In genomic region chr3:121699401-121699800, GRCm38 (mm10) we compare ENCODE assay signal across 21 mouse cellular contexts. TPM values are rescaled to one million over a fixed set of nuclear protein-coding genes. Genes with fewer than 3 reads are reported as not detected.
A peak's percentile ranks its signal among the peaks of the same experiment; 100 is the strongest.
DNase-seq lines count a peak whose midpoint lies in the region; ATAC-seq and TF ChIP-seq lines count a peak whose summit lies in the region.
"Had no signal": no experiment of that assay in that cellular context is flagged by ENCODE, and none has a peak within 500 bp of the region (broad histone marks: within the 10 kb centered on the region; RNA-seq: fewer than 3 reads in every experiment).

No protein-coding gene starts in this region.

- WGBS in forebrain, embryonic 11.5 days = 69% methylated on average over 4 of the region's 4 CpGs
- WGBS in forebrain, embryonic 14.5 days = 53% methylated on average over 4 of the region's 4 CpGs
- WGBS in hindbrain, postnatal 0 days = 65% methylated on average over 4 of the region's 4 CpGs
- 78% methylated on average over 4 of the region's 4 CpGs for WGBS in neural tube, embryonic 12.5 days

- H3K36me3 ChIP-seq in forebrain, embryonic 11.5 days (ENCODE audit: control insufficient read depth, insufficient read depth, low read length) = no peaks in the 10 kb centered on the region
- no peaks in the 10 kb centered on the region for H3K36me3 ChIP-seq in forebrain, embryonic 14.5 days (ENCODE audit: control insufficient read depth, insufficient read depth, low read length)
- H3K36me3 ChIP-seq in hindbrain, postnatal 0 days (ENCODE audit: insufficient read depth, low read length) = no peaks in the 10 kb centered on the region
- no peaks in the 10 kb centered on the region for H3K36me3 ChIP-seq in neural tube, embryonic 12.5 days
- H3K36me3 ChIP-seq: embryonic facial prominence, embryonic 12.5 days; heart, embryonic 10.5 days had no signal

- no peak overlapping the region for H3K9ac ChIP-seq in forebrain, embryonic 11.5 days (ENCODE audit: low read length)
- H3K9ac ChIP-seq in forebrain, embryonic 14.5 days (ENCODE audit: low read length) = no peak overlapping the region
- no peak overlapping the region for H3K9ac ChIP-seq in hindbrain, postnatal 0 days (replicated peaks; ENCODE audit: low read length)
- no peak overlapping the region for H3K9ac ChIP-seq in neural tube, embryonic 12.5 days
- H3K9ac ChIP-seq: embryonic facial prominence, embryonic 12.5 days; lung, embryonic 14.5 days had no signal

- no peak overlapping the region for H3K4me3 ChIP-seq in forebrain, embryonic 11.5 days (ENCODE audit: low read depth, low read length)
- H3K4me3 ChIP-seq in forebrain, embryonic 14.5 days (ENCODE audit: low read depth, low read length) = no peak overlapping the region
- no peak overlapping the region for H3K4me3 ChIP-seq in hindbrain, postnatal 0 days (ENCODE audit: low read length)
- no peak overlapping the region for H3K4me3 ChIP-seq in neural tube, embryonic 12.5 days
- H3K4me3 ChIP-seq: embryonic facial prominence, embryonic 12.5 days; heart, embryonic 10.5 days; myocyte had no signal

- peak overlapping the region; percentile 90 for H3K27ac ChIP-seq in forebrain, embryonic 11.5 days (ENCODE audit: low read depth, low read length)
- H3K27ac ChIP-seq in forebrain, embryonic 14.5 days (ENCODE audit: low read depth, low read length) = peak overlapping the region; percentile 96
- peak overlapping the region; percentile 84; the same call in 1 of the 2 replicates for H3K27ac ChIP-seq in hindbrain, postnatal 0 days
- H3K27ac ChIP-seq in neural tube, embryonic 12.5 days = peak overlapping the region; percentile 69; the same call in 1 of the 2 replicates
- H3K27ac ChIP-seq: embryonic facial prominence, embryonic 12.5 days; heart, embryonic 10.5 days had no signal

- H3K4me2 ChIP-seq in forebrain, embryonic 11.5 days (ENCODE audit: low read depth, low read length, severe bottlenecking) = no peak overlapping the region
- H3K4me2 ChIP-seq in forebrain, embryonic 14.5 days (ENCODE audit: low read length) = no peak overlapping the region
- no peak overlapping the region for H3K4me2 ChIP-seq in hindbrain, postnatal 0 days (ENCODE audit: low read depth, low read length)
- H3K4me2 ChIP-seq in neural tube, embryonic 12.5 days (replicated peaks) = no peak overlapping the region
- H3K4me2 ChIP-seq: embryonic facial prominence, embryonic 12.5 days; lung, embryonic 14.5 days had no signal

- ATAC-seq in forebrain, embryonic 11.5 days (replicated peaks; ENCODE audit: low FRiP score) = peak; percentile 14; the same call in 1 of the 2 replicates
- peak; percentile 0; the same call in 1 of the 2 replicates for ATAC-seq in forebrain, embryonic 14.5 days
- ATAC-seq in hindbrain, postnatal 0 days = no peak
- 0 out of 2 replicates have a peak, but pooled peaks have one; percentile 3 for ATAC-seq in neural tube, embryonic 12.5 days (ENCODE audit: low FRiP score, low read depth)
- no peak for ATAC-seq in CD4-positive, CD25-positive, alpha-beta regulatory T cell, adult 4 months
- ATAC-seq: intestine, embryonic 16.5 days had no signal

- no peaks in the 10 kb centered on the region for H3K9me3 ChIP-seq in forebrain, embryonic 11.5 days (ENCODE audit: control insufficient read depth, low read length)
- no peaks in the 10 kb centered on the region for H3K9me3 ChIP-seq in forebrain, embryonic 14.5 days (replicated peaks; ENCODE audit: control insufficient read depth, low read length)
- no peaks in the 10 kb centered on the region for H3K9me3 ChIP-seq in hindbrain, postnatal 0 days (ENCODE audit: low read length)
- H3K9me3 ChIP-seq in neural tube, embryonic 12.5 days = no peaks in the 10 kb centered on the region
- H3K9me3 ChIP-seq: embryonic facial prominence, embryonic 12.5 days; heart, embryonic 10.5 days had no signal

- no peak for DNase-seq in forebrain, embryonic 11.5 days (ENCODE audit: low spot score)
- no peak for DNase-seq in forebrain, embryonic 14.5 days (ENCODE audit: low spot score)
- DNase-seq in hindbrain, postnatal 0 days (ENCODE audit: low spot score) = no peak
- no peak for DNase-seq in kidney, postnatal 36 days
- DNase-seq in cerebellum, postnatal 10 days = no peak
- DNase-seq: adrenal gland, postnatal 14 days; cerebellum, postnatal 36 days; gastrocnemius, postnatal 14 days; heart, postnatal 14 days; kidney, postnatal 14 days; lung, embryonic 14.5 days; thymus, adult 2 months had no signal

- no peaks in the 10 kb centered on the region for H3K27me3 ChIP-seq in forebrain, embryonic 11.5 days (ENCODE audit: control insufficient read depth, insufficient read depth, low read length)
- no peaks in the 10 kb centered on the region for H3K27me3 ChIP-seq in forebrain, embryonic 14.5 days (replicated peaks; ENCODE audit: control insufficient read depth, insufficient read depth, low read length)
- H3K27me3 ChIP-seq in hindbrain, postnatal 0 days (ENCODE audit: insufficient read depth, low read length) = no peaks in the 10 kb centered on the region
- no peaks in the 10 kb centered on the region for H3K27me3 ChIP-seq in neural tube, embryonic 12.5 days (replicated peaks)
- H3K27me3 ChIP-seq: embryonic facial prominence, embryonic 12.5 days had no signal

- TF ChIP-seq CTCF in hindbrain, postnatal 0 days (IDR thresholded peaks at IDR 0.05; ENCODE audit: low read depth) = no peak

- H3K4me1 ChIP-seq in forebrain, embryonic 11.5 days (replicated peaks; ENCODE audit: control insufficient read depth, insufficient read depth, low read length) = peaks cover 17% of the 10 kb centered on the region
- peaks cover 24% of the 10 kb centered on the region for H3K4me1 ChIP-seq in forebrain, embryonic 14.5 days (ENCODE audit: control insufficient read depth, insufficient read depth, low read length)
- H3K4me1 ChIP-seq in hindbrain, postnatal 0 days (ENCODE audit: insufficient read depth, low read length) = peaks cover 15% of the 10 kb centered on the region; the same call in 1 of the 2 replicates
- peaks cover 23% of the 10 kb centered on the region for H3K4me1 ChIP-seq in neural tube, embryonic 12.5 days

RNA-seq across cellular contexts. Expression of gene F3, which starts 23.9 kb away (rescaled TPM):
- 8.0 and 9.2 TPM in 2 replicates for polyA plus RNA-seq in forebrain, embryonic 11.5 days (2014; fragmentation: Nextera tagmentation; extraction: Ambion mirVana)
- 8.8 and 11.0 TPM in 2 replicates for polyA plus RNA-seq in forebrain, embryonic 14.5 days (2014; fragmentation: Nextera tagmentation; extraction: Ambion mirVana)
- 12.0 and 16.1 TPM in 2 replicates for total RNA-seq in hindbrain, postnatal 0 days (2014; rRNA removed)
- 15.2 and 18.9 TPM in 2 replicates for polyA plus RNA-seq in hindbrain, postnatal 0 days (2015; fragmentation: Nextera tagmentation; extraction: Ambion mirVana)
- 6.9 and 7.0 TPM in 2 replicates for polyA plus RNA-seq in neural tube, embryonic 12.5 days (2016; fragmentation: Nextera tagmentation; extraction: Ambion mirVana)
- polyA plus RNA-seq in CD4-positive, CD25-positive, alpha-beta regulatory T cell, adult 4 months (2017; shearing (Covaris generic)) = not detected

RNA-seq across cellular contexts. Expression of gene 4930432M17Rik, which starts 28.8 kb away (rescaled TPM):
- not detected in 2 replicates for polyA plus RNA-seq in forebrain, embryonic 11.5 days (2014; fragmentation: Nextera tagmentation; extraction: Ambion mirVana)
- polyA plus RNA-seq in forebrain, embryonic 14.5 days (2014; fragmentation: Nextera tagmentation; extraction: Ambion mirVana) = not detected in 2 replicates
- total RNA-seq in hindbrain, postnatal 0 days (2014; rRNA removed) = not detected in 2 replicates
- polyA plus RNA-seq in hindbrain, postnatal 0 days (2015; fragmentation: Nextera tagmentation; extraction: Ambion mirVana) = not detected in 2 replicates
- not detected in 2 replicates for polyA plus RNA-seq in neural tube, embryonic 12.5 days (2016; fragmentation: Nextera tagmentation; extraction: Ambion mirVana)
- polyA plus RNA-seq in CD4-positive, CD25-positive, alpha-beta regulatory T cell, adult 4 months (2017; shearing (Covaris generic)) = not detected
- total RNA-seq: adrenal gland, postnatal 14 days; gastrocnemius, postnatal 14 days; heart, postnatal 14 days; layer of hippocampus, postnatal 14 days; left cerebral cortex, postnatal 36 days; liver, adult 2 months had no signal
- polyA plus RNA-seq: embryonic facial prominence, embryonic 12.5 days; heart, embryonic 10.5 days; intestine, embryonic 16.5 days; liver, adult 2 months; lung, embryonic 14.5 days; myocyte; thymus, adult 2 months had no signal

Comparison
In these comparisons a context has a peak if more than half of its experiments do, and no peak if none do; other contexts are left out.
1. ATAC-seq: peak in forebrain, embryonic 11.5 days (single experiment), forebrain, embryonic 14.5 days (single experiment) and neural tube, embryonic 12.5 days (single experiment); none in hindbrain, postnatal 0 days (single experiment) and CD4-positive, CD25-positive, alpha-beta regulatory T cell, adult 4 months (single experiment).
2. Peak in every context shown above with its lines, with median percentiles within 50 percentile points of each other: H3K27ac ChIP-seq.